Mouse (Mus musculus): ENCODE measurements around the gene Gp9.

Gp9 gene

GRCm38 (mm10) chr6:87787108-87787890 lies 9.4 kb downstream of the Gp9 start:
- DNase-seq (ENCODE audit: low read depth, low spot score): no peak

GRCm38 (mm10) chr6:87788266-87788895 lies 10.5 kb downstream of the Gp9 start:
- DNase-seq (ENCODE audit: low read depth, low spot score): no peak

GRCm38 (mm10) chr6:87788896-87789587 lies 11.2 kb downstream of the Gp9 start:
- peak; percentile 13 for DNase-seq (ENCODE audit: low read depth, low spot score)

- no peak for DNase-seq (ENCODE audit: low read depth, low spot score)
Measured at GRCm38 (mm10) chr6:87789791-87790190, 11.9 kb downstream of the Gp9 start.

GRCm38 (mm10) chr6:87790779-87791480 lies 13.1 kb downstream of the Gp9 start:
- no peak for DNase-seq (ENCODE audit: low read depth, low spot score)

- no peak for DNase-seq (ENCODE audit: low read depth, low spot score)
Measured at GRCm38 (mm10) chr6:87791826-87792225, 14.0 kb downstream of the Gp9 start.

- DNase-seq (ENCODE audit: low read depth, low spot score): no peak
Measured at GRCm38 (mm10) chr6:87793821-87794510, 16.1 kb downstream of the Gp9 start.

- no peak for DNase-seq (ENCODE audit: low read depth, low spot score)
Measured at GRCm38 (mm10) chr6:87795385-87796150, 17.7 kb downstream of the Gp9 start.

GRCm38 (mm10) chr6:87796251-87796880 lies 18.5 kb downstream of the Gp9 start:
- DNase-seq (ENCODE audit: low read depth, low spot score): no peak

GRCm38 (mm10) chr6:87797321-87797720 lies 19.4 kb downstream of the Gp9 start:
- no peak for DNase-seq (ENCODE audit: low read depth, low spot score)

- DNase-seq (ENCODE audit: low read depth, low spot score): no peak
Measured at GRCm38 (mm10) chr6:87799576-87799975, 21.7 kb downstream of the Gp9 start.

- DNase-seq (ENCODE audit: low read depth, low spot score): no peak
Measured at GRCm38 (mm10) chr6:87802462-87802861, 24.6 kb downstream of the Gp9 start.

- DNase-seq (ENCODE audit: low read depth, low spot score): no peak
Measured at GRCm38 (mm10) chr6:87804036-87804435, 26.2 kb downstream of the Gp9 start.

- no peak for DNase-seq (ENCODE audit: low read depth, low spot score)
Measured at GRCm38 (mm10) chr6:87804886-87805285, 27.0 kb downstream of the Gp9 start.

GRCm38 (mm10) chr6:87805448-87805847 lies 27.6 kb downstream of the Gp9 start:
- no peak for DNase-seq (ENCODE audit: low read depth, low spot score)

- no peak for DNase-seq (ENCODE audit: low read depth, low spot score)
Measured at GRCm38 (mm10) chr6:87806028-87806427, 28.2 kb downstream of the Gp9 start.

- no peak for DNase-seq (ENCODE audit: low read depth, low spot score)
Measured at GRCm38 (mm10) chr6:87806857-87807256, 29.0 kb downstream of the Gp9 start.

- no peak for DNase-seq (ENCODE audit: low read depth, low spot score)
Measured at GRCm38 (mm10) chr6:87807735-87808440, 30.0 kb downstream of the Gp9 start.

GRCm38 (mm10) chr6:87808521-87808920 lies 30.6 kb downstream of the Gp9 start:
- no peak for DNase-seq (ENCODE audit: low read depth, low spot score)

- DNase-seq (ENCODE audit: low read depth, low spot score): no peak
Measured at GRCm38 (mm10) chr6:87809144-87809543, 31.3 kb downstream of the Gp9 start.
